Mouse (Mus musculus) urinary bladder, postnatal 25 days (tissue): Measurements from ENCODE around the gene H2-K1.
"Not testable (repeated sequence)": the region's sequence is repeated elsewhere in the genome, so short reads cannot be mapped to it uniquely, and the experiment has no call there.

Experiments
- DNase-seq: peaks from one replicate; pipeline ENCODE4 v3.0.0; 2022; ENCODE audit warnings: low spot score

H2-K1 gene

GRCm38 (mm10) chr17:34026917-34027655, 26.9 kb upstream of the H2-K1 start:
- DNase-seq = no peak

- DNase-seq = no peak
These were observed 26.1 kb upstream of the H2-K1 start for GRCm38 (mm10) chr17:34026221-34026620.

- DNase-seq = no peak
These were observed 25.6 kb upstream of the H2-K1 start for GRCm38 (mm10) chr17:34025756-34026151.

- DNase-seq = no peak
These were observed 25.0 kb upstream of the H2-K1 start for GRCm38 (mm10) chr17:34024861-34025755.

- peak; percentile 90 for DNase-seq
These were observed 24.2 kb upstream of the H2-K1 start, which contains the start of gene Ring1 for GRCm38 (mm10) chr17:34024317-34024821. Gene Ring1, minus strand, starts transcription at chr17:34024680.

- DNase-seq = no peak
These were observed 23.5 kb upstream of the H2-K1 start for GRCm38 (mm10) chr17:34023678-34024077.

- DNase-seq = no peak
These were observed 22.8 kb upstream of the H2-K1 start for GRCm38 (mm10) chr17:34022987-34023386.

GRCm38 (mm10) chr17:34022414-34022783, 22.3 kb upstream of the H2-K1 start:
- no peak for DNase-seq

GRCm38 (mm10) chr17:34021539-34022413, 21.6 kb upstream of the H2-K1 start:
- DNase-seq = no peak

GRCm38 (mm10) chr17:34013436-34013835, 13.3 kb upstream of the H2-K1 start:
- DNase-seq = no peak

GRCm38 (mm10) chr17:34010156-34010555, 10.0 kb upstream of the H2-K1 start:
- DNase-seq = no peak

GRCm38 (mm10) chr17:34006570-34006969, 6.4 kb upstream of the H2-K1 start:
- no peak for DNase-seq

- peak; percentile 30 for DNase-seq
These were observed 3.3 kb upstream of the H2-K1 start for GRCm38 (mm10) chr17:34003426-34003825.

- DNase-seq = not testable (repeated sequence)
These were observed 649 bp upstream of the H2-K1 start for GRCm38 (mm10) chr17:34000796-34001195.

- peak; percentile 24 for DNase-seq
These were observed 602 bp downstream of the H2-K1 start for GRCm38 (mm10) chr17:33999341-34000149.

- DNase-seq = not testable (repeated sequence)
These were observed 1.4 kb downstream of the H2-K1 start for GRCm38 (mm10) chr17:33998697-33999096.

GRCm38 (mm10) chr17:33997025-33997424, 3.1 kb downstream of the H2-K1 start:
- DNase-seq = not testable (repeated sequence)

- DNase-seq = no peak
These were observed 4.5 kb downstream of the H2-K1 start for GRCm38 (mm10) chr17:33995651-33996050.

GRCm38 (mm10) chr17:33994959-33995358, 5.2 kb downstream of the H2-K1 start:
- DNase-seq = no peak

GRCm38 (mm10) chr17:33991788-33992664, 8.1 kb downstream of the H2-K1 start:
- peak; percentile 64 for DNase-seq
